Mouse (Mus musculus): Measurements from ENCODE around the gene Loxl3. TPM values are rescaled to one million over a fixed set of nuclear protein-coding genes. Genes with fewer than 3 reads are reported as not detected.

Gene Loxl3
- polyA plus RNA-seq, 1 experiment from 2014 or later, result 7.1 TPM

DNA sequence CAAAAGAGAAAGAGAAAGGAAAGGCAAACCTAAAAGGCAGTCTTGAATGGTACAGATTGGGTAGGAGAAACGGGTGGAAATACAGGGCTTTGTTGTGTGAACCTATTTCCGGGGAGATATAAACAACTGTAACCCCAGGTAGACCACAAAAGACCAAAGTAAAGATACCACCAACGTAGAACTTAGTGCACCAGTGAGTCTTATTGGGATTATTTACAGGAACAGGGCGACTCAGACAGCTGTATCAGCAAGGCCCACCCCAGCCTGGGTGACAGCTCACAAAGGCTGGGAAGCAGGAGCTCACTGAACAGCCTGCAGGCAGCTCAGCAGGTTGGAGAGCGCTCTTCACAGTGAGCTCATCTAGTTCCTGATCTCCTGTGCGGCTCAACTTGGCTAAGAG, 62.0 kb downstream of the Loxl3 start:
- 44% methylated on average over 6 of the region's 6 CpGs for WGBS
- H3K4me1 ChIP-seq (replicated peaks; ENCODE audit: control insufficient read depth, insufficient read depth, low read length), result no peaks in the 10 kb centered on the region
- no peaks in the 10 kb centered on the region for H3K9me3 ChIP-seq (ENCODE audit: control insufficient read depth, low read length)
- ATAC-seq (ENCODE audit: low FRiP score) (no peak), DNase-seq (ENCODE audit: low spot score) (no peak)
- H3K27ac ChIP-seq (ENCODE audit: low read depth, low read length), result no peak overlapping the region
- no peak overlapping the region for H3K9ac ChIP-seq (ENCODE audit: low read depth, low read length)
- no peak overlapping the region for H3K4me3 ChIP-seq (ENCODE audit: low read depth, low read length)
- H3K36me3 ChIP-seq (ENCODE audit: control insufficient read depth, insufficient read depth, low read length), result no peaks in the 10 kb centered on the region
- H3K4me2 ChIP-seq (replicated peaks; ENCODE audit: low read depth, low read length), result no peak overlapping the region
- no peaks in the 10 kb centered on the region; the same call in 1 of the 2 replicates for H3K27me3 ChIP-seq (ENCODE audit: control insufficient read depth, insufficient read depth, low read length)

DNA sequence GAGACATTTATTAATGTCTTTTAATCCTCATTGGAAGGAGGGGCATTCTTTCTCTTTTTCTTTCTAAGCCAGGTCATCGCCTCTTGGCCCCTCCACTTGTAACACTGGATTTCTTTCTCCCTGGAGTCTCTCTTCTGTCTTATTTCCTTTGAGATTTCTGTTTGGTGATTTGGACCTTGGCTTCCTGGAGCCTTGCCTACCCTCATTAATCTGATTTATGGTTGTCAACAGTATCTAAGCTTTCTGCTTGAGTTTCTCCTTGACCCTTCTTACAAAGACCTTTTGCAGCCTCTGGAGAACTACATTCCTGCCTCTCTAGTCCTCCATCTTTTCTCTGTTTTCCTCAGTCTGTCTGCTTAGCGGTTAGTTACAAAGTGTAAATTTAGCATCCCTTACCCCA, 64.4 kb downstream of the Loxl3 start:
- Histone ChIP-seq H3K9me3 (ENCODE audit: control insufficient read depth, low read length) (no peaks in the 10 kb centered on the region), H3K4me3 (ENCODE audit: low read depth, low read length) (no peak overlapping the region), H3K27ac (ENCODE audit: low read depth, low read length) (no peak overlapping the region), H3K4me1 (replicated peaks; ENCODE audit: control insufficient read depth, insufficient read depth, low read length) (peaks cover 8% of the 10 kb centered on the region; the same call in 1 of the 2 replicates), H3K36me3 (ENCODE audit: control insufficient read depth, insufficient read depth, low read length) (no peaks in the 10 kb centered on the region), H3K9ac (ENCODE audit: low read depth, low read length) (no peak overlapping the region), H3K4me2 (replicated peaks; ENCODE audit: low read depth, low read length) (no peak overlapping the region), H3K27me3 (ENCODE audit: control insufficient read depth, insufficient read depth, low read length) (no peaks in the 10 kb centered on the region; the same call in 1 of the 2 replicates)
- DNase-seq (ENCODE audit: low spot score) (no peak), ATAC-seq (ENCODE audit: low FRiP score) (no peak)
- WGBS, result 86% methylated on average over 2 of the region's 2 CpGs

DNA sequence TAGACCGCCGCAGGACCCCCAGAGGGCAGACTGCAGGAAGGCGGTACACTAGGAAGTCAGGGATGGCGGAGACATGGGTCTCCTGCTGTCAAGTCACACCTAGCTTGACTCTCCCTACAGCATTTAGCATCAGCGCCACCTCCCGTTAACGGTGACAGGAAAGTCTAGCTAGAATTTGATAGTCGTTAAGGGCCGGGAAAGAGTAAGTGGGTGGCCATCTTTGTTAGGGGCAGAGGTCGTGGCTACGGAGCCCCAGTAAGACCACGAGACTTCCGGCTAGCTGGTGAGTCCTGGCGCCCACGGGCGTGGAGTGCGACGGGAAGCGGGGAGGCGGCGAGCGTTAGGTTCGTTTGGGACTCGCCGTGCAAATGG, 67.3 kb downstream of the Loxl3 start, which contains the start of the genes Ccdc142 and Gm42688:
Gene Ccdc142, plus strand, starts transcription at position 286 of the 372 bp plus-strand sequence.
Gene Gm42688, plus strand, starts transcription at position 302 of the 372 bp plus-strand sequence.
- Histone ChIP-seq H3K9ac (ENCODE audit: low read depth, low read length) (peak within 1 kb of the TSS; percentile 76), H3K4me3 (ENCODE audit: low read depth, low read length) (peak within 1 kb of the TSS; percentile 56), H3K4me2 (replicated peaks; ENCODE audit: low read depth, low read length) (peak within 1 kb of the TSS; percentile 96), H3K27me3 (ENCODE audit: control insufficient read depth, insufficient read depth, low read length) (no peaks in the 10 kb centered on the region), H3K27ac (ENCODE audit: low read depth, low read length) (peak within 1 kb of the TSS; percentile 64), H3K9me3 (ENCODE audit: control insufficient read depth, low read length) (no peaks in the 10 kb centered on the region), H3K36me3 (ENCODE audit: control insufficient read depth, insufficient read depth, low read length) (no peaks in the 10 kb centered on the region), H3K4me1 (replicated peaks; ENCODE audit: control insufficient read depth, insufficient read depth, low read length) (peaks cover 8% of the 10 kb centered on the region; the same call in 1 of the 2 replicates)
- DNase-seq (ENCODE audit: low spot score) (peak; percentile 84), ATAC-seq (ENCODE audit: low FRiP score) (peak; percentile 87)
- 1% methylated on average over 20 of the region's 25 CpGs for WGBS

DNA sequence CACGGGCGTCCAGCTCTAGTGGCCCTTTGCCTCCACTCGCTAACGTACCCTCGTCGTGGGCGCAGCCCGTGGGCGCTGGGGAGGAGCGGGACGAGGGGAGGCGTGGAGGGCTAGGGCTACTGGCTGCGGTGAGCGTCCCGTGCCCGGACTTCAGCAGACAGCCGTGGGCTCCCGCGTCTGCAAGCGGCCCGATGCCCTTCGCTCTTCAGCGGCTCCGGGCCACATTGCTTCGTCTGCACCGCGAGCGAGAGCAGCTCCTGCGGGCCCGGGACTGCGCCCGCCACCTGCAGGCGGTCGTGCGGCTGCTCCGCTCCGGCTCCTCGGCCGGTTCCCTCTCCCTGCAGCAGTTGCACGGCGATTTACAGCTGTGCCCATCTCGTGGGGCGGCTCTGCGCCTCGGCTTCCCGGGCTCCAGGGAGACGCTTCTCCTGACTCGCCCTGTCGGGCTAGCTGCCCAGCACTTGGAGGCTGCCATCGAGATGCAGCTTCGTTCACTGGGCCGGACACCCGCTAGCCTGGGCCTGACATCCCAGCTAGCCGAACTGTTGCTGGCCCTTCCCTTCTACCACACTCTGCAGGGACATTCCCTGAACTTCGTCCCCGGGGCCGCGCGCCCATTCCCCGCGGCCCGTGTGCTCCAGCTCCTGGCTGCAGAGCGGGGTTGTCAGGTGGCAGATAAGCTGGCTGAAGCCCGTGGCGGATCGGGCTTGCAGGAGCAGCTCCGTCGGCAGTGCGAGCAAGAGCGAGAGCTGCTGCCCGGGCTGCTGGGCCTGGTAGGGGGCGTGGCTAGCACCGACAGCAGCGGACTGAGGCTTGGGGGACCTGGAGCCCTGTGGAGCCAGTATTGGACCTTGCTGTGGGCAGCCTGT, 67.9 kb downstream of the Loxl3 start:
- H3K36me3 ChIP-seq (ENCODE audit: control insufficient read depth, insufficient read depth, low read length), result no peaks in the 10 kb centered on the region
- peak; percentile 84 for ATAC-seq (ENCODE audit: low FRiP score)
- peak overlapping the region; percentile 64 for H3K27ac ChIP-seq (ENCODE audit: low read depth, low read length)
- H3K4me1 ChIP-seq (replicated peaks; ENCODE audit: control insufficient read depth, insufficient read depth, low read length), result peaks cover 8% of the 10 kb centered on the region; the same call in 1 of the 2 replicates
- H3K27me3 ChIP-seq (ENCODE audit: control insufficient read depth, insufficient read depth, low read length), result no peaks in the 10 kb centered on the region
- H3K9ac ChIP-seq (ENCODE audit: low read depth, low read length), result peak overlapping the region; percentile 76
- H3K4me2 ChIP-seq (replicated peaks; ENCODE audit: low read depth, low read length), result peak overlapping the region; percentile 96
- H3K9me3 ChIP-seq (ENCODE audit: control insufficient read depth, low read length), result no peaks in the 10 kb centered on the region
- under 1% methylated on average over 74 of the region's 74 CpGs for WGBS
- peak; percentile 70 for DNase-seq (ENCODE audit: low spot score)
- H3K4me3 ChIP-seq (ENCODE audit: low read depth, low read length), result peak overlapping the region; percentile 56

MicroRNA genes within 50 kb of the gene (microRNA counts, 519-probe panel; counts per million panel counts)
- microRNA mmu-miR-3470a+mmu-miR-3470b, result not detected

Other genes with a start within 250 kb of the Loxl3 start
- gene Sema4f, start 94.4 kb upstream of the Loxl3 start, polyA plus RNA-seq (2014; fragmentation: Nextera tagmentation; extraction: Ambion mirVana), result 1.7 and 2.0 TPM in 2 replicates
- gene M1ap, start 87.3 kb upstream of the Loxl3 start, polyA plus RNA-seq (2014; fragmentation: Nextera tagmentation; extraction: Ambion mirVana), result 0.22 TPM in 1 of 2 replicates, not detected in the other
- 4.5 and 6.6 TPM in 2 replicates for gene Dok1, start 702 bp upstream of the Loxl3 start, polyA plus RNA-seq (2014; fragmentation: Nextera tagmentation; extraction: Ambion mirVana)
- 112 TPM in 2 replicates for gene Aup1, start 20.3 kb downstream of the Loxl3 start, polyA plus RNA-seq (2014; fragmentation: Nextera tagmentation; extraction: Ambion mirVana)
- gene Htra2, start 21.1 kb downstream of the Loxl3 start, polyA plus RNA-seq (2014; fragmentation: Nextera tagmentation; extraction: Ambion mirVana), result 31.7 and 33.9 TPM in 2 replicates
- gene Dqx1, start 23.7 kb downstream of the Loxl3 start, polyA plus RNA-seq (2014; fragmentation: Nextera tagmentation; extraction: Ambion mirVana), result 0.81 and 0.93 TPM in 2 replicates
- 5.2 and 9.4 TPM in 2 replicates for gene Tlx2, start 36.1 kb downstream of the Loxl3 start, polyA plus RNA-seq (2014; fragmentation: Nextera tagmentation; extraction: Ambion mirVana)
- gene Pcgf1, start 43.7 kb downstream of the Loxl3 start, polyA plus RNA-seq (2014; fragmentation: Nextera tagmentation; extraction: Ambion mirVana), result 38.1 and 39.8 TPM in 2 replicates
- gene Lbx2, start 52.2 kb downstream of the Loxl3 start, polyA plus RNA-seq (2014; fragmentation: Nextera tagmentation; extraction: Ambion mirVana), result 0.38 TPM in 1 of 2 replicates, not detected in the other
- 0.91 and 1.0 TPM in 2 replicates for gene Ccdc142, start 67.4 kb downstream of the Loxl3 start, polyA plus RNA-seq (2014; fragmentation: Nextera tagmentation; extraction: Ambion mirVana)
- gene Gm42688, start 67.4 kb downstream of the Loxl3 start, polyA plus RNA-seq (2014; fragmentation: Nextera tagmentation; extraction: Ambion mirVana), result 1.9 TPM in 2 replicates
- 127 TPM in 2 replicates for gene Mrpl53, start 74.9 kb downstream of the Loxl3 start, polyA plus RNA-seq (2014; fragmentation: Nextera tagmentation; extraction: Ambion mirVana)
- 17.1 and 20.2 TPM in 2 replicates for gene Mogs, start 81.3 kb downstream of the Loxl3 start, polyA plus RNA-seq (2014; fragmentation: Nextera tagmentation; extraction: Ambion mirVana)
- 160 and 179 TPM in 2 replicates for gene Wbp1, start 87.4 kb downstream of the Loxl3 start, polyA plus RNA-seq (2014; fragmentation: Nextera tagmentation; extraction: Ambion mirVana)
- 18.5 and 21.3 TPM in 2 replicates for gene Ino80b, start 91.3 kb downstream of the Loxl3 start, polyA plus RNA-seq (2014; fragmentation: Nextera tagmentation; extraction: Ambion mirVana)
- gene Rtkn, start 101.3 kb downstream of the Loxl3 start, polyA plus RNA-seq (2014; fragmentation: Nextera tagmentation; extraction: Ambion mirVana), result 17.7 and 18.3 TPM in 2 replicates
- gene Wdr54, start 122.2 kb downstream of the Loxl3 start, polyA plus RNA-seq (2014; fragmentation: Nextera tagmentation; extraction: Ambion mirVana), result 12.3 and 13.8 TPM in 2 replicates
- 3.7 TPM in 2 replicates for gene 1700003E16Rik, start 122.2 kb downstream of the Loxl3 start, polyA plus RNA-seq (2014; fragmentation: Nextera tagmentation; extraction: Ambion mirVana)
- 75.1 and 81.6 TPM in 2 replicates for gene Dctn1, start 131.7 kb downstream of the Loxl3 start, polyA plus RNA-seq (2014; fragmentation: Nextera tagmentation; extraction: Ambion mirVana)
- gene Slc4a5, start 185.7 kb downstream of the Loxl3 start, polyA plus RNA-seq (2014; fragmentation: Nextera tagmentation; extraction: Ambion mirVana), result 2.5 and 3.1 TPM in 2 replicates

Data from hindbrain, embryonic 11.5 days (tissue).